In the genomic region with DNA sequence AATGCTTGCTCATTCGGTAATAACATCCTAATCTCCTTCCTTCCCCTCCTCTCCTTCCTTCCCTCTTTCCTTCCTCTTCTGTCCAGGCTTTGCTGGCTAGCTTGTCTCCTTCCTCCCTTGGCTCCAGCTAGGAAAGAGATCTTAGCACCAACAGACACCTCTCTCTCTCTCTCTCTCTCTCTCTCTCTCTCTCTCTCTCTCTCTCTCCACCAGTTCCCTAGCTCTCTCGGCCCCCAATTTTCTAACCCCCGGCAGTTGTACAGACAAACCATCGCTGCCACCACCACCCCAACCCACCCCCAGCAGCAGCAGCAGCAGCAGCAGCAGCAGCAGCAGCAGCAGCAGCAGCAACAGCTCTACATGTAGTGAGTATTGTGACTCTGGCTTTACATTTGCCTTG, we compare ENCODE assay signal across 12 mouse cellular contexts. TPM values are rescaled to one million over a fixed set of nuclear protein-coding genes. Genes with fewer than 3 reads are reported as not detected.
DNase-seq lines count a peak whose midpoint lies in the region; ATAC-seq and TF ChIP-seq lines count a peak whose summit lies in the region.
"Had no signal": no experiment of that assay in that cellular context is flagged by ENCODE, and none has a peak within 500 bp of the region (broad histone marks: within the 10 kb centered on the region; RNA-seq: fewer than 3 reads in every experiment).

No protein-coding gene starts in this region.

- H3K27me3 ChIP-seq in forebrain, embryonic 10.5 days (ENCODE audit: poor library complexity, severe bottlenecking) = peaks cover 74% of the 10 kb centered on the region
- H3K27me3 ChIP-seq in forebrain, postnatal 0 days (ENCODE audit: insufficient read depth, low read length) = 0 out of 2 replicates have a peak, but pooled peaks cover 10% of the 10 kb centered on the region
- peaks cover 82% of the 10 kb centered on the region for H3K27me3 ChIP-seq in embryonic facial prominence, embryonic 10.5 days (replicated peaks; ENCODE audit: low read depth, poor library complexity, severe bottlenecking)
- peaks cover 3% of the 10 kb centered on the region; the same call in 1 of the 2 replicates for H3K27me3 ChIP-seq in hindbrain, embryonic 11.5 days (ENCODE audit: control insufficient read depth, insufficient read depth, low read length)
- peaks cover 48% of the 10 kb centered on the region for H3K27me3 ChIP-seq in midbrain, embryonic 11.5 days (ENCODE audit: control insufficient read depth, insufficient read depth, low read length)

- no peak overlapping the region for H3K9ac ChIP-seq in forebrain, postnatal 0 days
- H3K9ac ChIP-seq in hindbrain, embryonic 11.5 days (ENCODE audit: low read depth, low read length) = no peak overlapping the region
- 0 out of 2 replicates have a peak overlapping the region, but pooled peaks have one; percentile 16 for H3K9ac ChIP-seq in midbrain, embryonic 11.5 days (ENCODE audit: low read length)

- no peak overlapping the region for H3K4me2 ChIP-seq in forebrain, postnatal 0 days (ENCODE audit: low read depth)
- no peak overlapping the region for H3K4me2 ChIP-seq in hindbrain, embryonic 11.5 days (replicated peaks; ENCODE audit: low read depth, low read length)
- peak overlapping the region; percentile 32; the same call in 1 of the 2 replicates for H3K4me2 ChIP-seq in midbrain, embryonic 11.5 days

- peak overlapping the region; percentile 86 for H3K27ac ChIP-seq in forebrain, embryonic 10.5 days
- no peak overlapping the region for H3K27ac ChIP-seq in forebrain, postnatal 0 days (ENCODE audit: low read depth, low read length)
- peak overlapping the region; percentile 78 for H3K27ac ChIP-seq in embryonic facial prominence, embryonic 10.5 days (replicated peaks)
- peak overlapping the region; percentile 67 for H3K27ac ChIP-seq in hindbrain, embryonic 11.5 days (ENCODE audit: low read depth, low read length)
- H3K27ac ChIP-seq in midbrain, embryonic 11.5 days (ENCODE audit: low read depth, low read length) = peak overlapping the region; percentile 61; the same call in 1 of the 2 replicates

- peak overlapping the region; percentile 31 for H3K4me3 ChIP-seq in forebrain, embryonic 10.5 days
- H3K4me3 ChIP-seq in forebrain, postnatal 0 days (ENCODE audit: low read depth, low read length) = no peak overlapping the region
- H3K4me3 ChIP-seq in embryonic facial prominence, embryonic 10.5 days = peak overlapping the region; percentile 35
- no peak overlapping the region for H3K4me3 ChIP-seq in hindbrain, embryonic 11.5 days (ENCODE audit: low read depth, low read length)
- H3K4me3 ChIP-seq in midbrain, embryonic 11.5 days (ENCODE audit: low read depth, low read length) = no peak overlapping the region

- no peak for TF ChIP-seq CTCF in forebrain, postnatal 0 days (IDR thresholded peaks at IDR 0.05; ENCODE audit: low read depth)

- DNase-seq in forebrain, embryonic 10.5 days (ENCODE audit: extremely low spot score, low spot score) = no peak
- no peak for DNase-seq in forebrain, postnatal 0 days
- DNase-seq in embryonic facial prominence, embryonic 10.5 days (ENCODE audit: low spot score) = no peak
- no peak for DNase-seq in hindbrain, embryonic 11.5 days (ENCODE audit: low spot score)
- peak; percentile 92 for DNase-seq in midbrain, embryonic 11.5 days (ENCODE audit: low spot score, missing footprints)
- DNase-seq in cerebellum, postnatal 10 days = no peak
- DNase-seq in thymus, postnatal 36 days = no peak
- DNase-seq in lung, postnatal 25 days (ENCODE audit: low spot score) = no peak
- DNase-seq: kidney, adult 18-20 months; thymus, adult 18-20 months had no signal

- 3% methylated on average over 4 of the region's 4 CpGs for WGBS in forebrain, embryonic 10.5 days
- 20% methylated on average over 4 of the region's 4 CpGs for WGBS in forebrain, postnatal 0 days
- 9% methylated on average over 4 of the region's 4 CpGs for WGBS in embryonic facial prominence, embryonic 10.5 days
- 6% methylated on average over 4 of the region's 4 CpGs for WGBS in hindbrain, embryonic 11.5 days
- WGBS in midbrain, embryonic 11.5 days = 8% methylated on average over 4 of the region's 4 CpGs

- no peaks in the 10 kb centered on the region for H3K36me3 ChIP-seq in forebrain, embryonic 10.5 days (replicated peaks)
- no peaks in the 10 kb centered on the region for H3K36me3 ChIP-seq in forebrain, postnatal 0 days (ENCODE audit: insufficient read depth)
- no peaks in the 10 kb centered on the region for H3K36me3 ChIP-seq in embryonic facial prominence, embryonic 10.5 days (replicated peaks)
- no peaks in the 10 kb centered on the region for H3K36me3 ChIP-seq in hindbrain, embryonic 11.5 days (ENCODE audit: control insufficient read depth, insufficient read depth, low read length)
- no peaks in the 10 kb centered on the region for H3K36me3 ChIP-seq in midbrain, embryonic 11.5 days (ENCODE audit: control insufficient read depth, insufficient read depth, low read length)

- ATAC-seq in forebrain, postnatal 0 days = no peak
- ATAC-seq in hindbrain, embryonic 11.5 days (ENCODE audit: low FRiP score) = peak; percentile 3; the same call in 1 of the 2 replicates
- ATAC-seq in midbrain, embryonic 11.5 days (ENCODE audit: low FRiP score) = no peak

- H3K4me1 ChIP-seq in forebrain, embryonic 10.5 days = peaks cover 43% of the 10 kb centered on the region
- no peaks in the 10 kb centered on the region for H3K4me1 ChIP-seq in forebrain, postnatal 0 days (ENCODE audit: insufficient read depth)
- H3K4me1 ChIP-seq in embryonic facial prominence, embryonic 10.5 days = peaks cover 38% of the 10 kb centered on the region
- peaks cover 7% of the 10 kb centered on the region; the same call in 1 of the 2 replicates for H3K4me1 ChIP-seq in hindbrain, embryonic 11.5 days (replicated peaks; ENCODE audit: control insufficient read depth, insufficient read depth, low read length)
- peaks cover 27% of the 10 kb centered on the region for H3K4me1 ChIP-seq in midbrain, embryonic 11.5 days (ENCODE audit: control insufficient read depth, insufficient read depth, low read length)

- no peaks in the 10 kb centered on the region for H3K9me3 ChIP-seq in forebrain, embryonic 10.5 days
- H3K9me3 ChIP-seq in forebrain, postnatal 0 days (ENCODE audit: low read length) = no peaks in the 10 kb centered on the region
- H3K9me3 ChIP-seq in embryonic facial prominence, embryonic 10.5 days = no peaks in the 10 kb centered on the region
- H3K9me3 ChIP-seq in hindbrain, embryonic 11.5 days (ENCODE audit: control insufficient read depth, low read length) = no peaks in the 10 kb centered on the region
- H3K9me3 ChIP-seq in midbrain, embryonic 11.5 days (ENCODE audit: control insufficient read depth, low read length) = no peaks in the 10 kb centered on the region

RNA-seq across cellular contexts. Expression of a gene that starts 57.0 kb away (rescaled TPM):
- polyA plus RNA-seq in forebrain, embryonic 10.5 days (2016; fragmentation: Nextera tagmentation; extraction: Ambion mirVana) = 76.8 and 79.6 TPM in 2 replicates
- total RNA-seq in forebrain, postnatal 0 days (2014; rRNA removed) = 19.0 and 32.9 TPM in 2 replicates
- polyA plus RNA-seq in forebrain, postnatal 0 days (2015; fragmentation: Nextera tagmentation; extraction: Ambion mirVana) = 14.6 and 19.0 TPM in 2 replicates
- 13.0 and 22.3 TPM in 2 replicates for polyA plus RNA-seq in embryonic facial prominence, embryonic 10.5 days (2016; fragmentation: Nextera tagmentation; extraction: Ambion mirVana)
- 23.9 and 26.8 TPM in 2 replicates for polyA plus RNA-seq in hindbrain, embryonic 11.5 days (2014; fragmentation: Nextera tagmentation; extraction: Ambion mirVana)
- 45.5 and 45.7 TPM in 2 replicates for polyA plus RNA-seq in midbrain, embryonic 11.5 days (2014; fragmentation: Nextera tagmentation; extraction: Ambion mirVana)
- total RNA-seq: heart, postnatal 25 days had no signal
- polyA plus RNA-seq: lung, embryonic 16.5 days had no signal

Comparison
In these comparisons a context has a peak if more than half of its experiments do, and no peak if none do; other contexts are left out.
1. H3K4me3 ChIP-seq: peak in forebrain, embryonic 10.5 days (single experiment) and embryonic facial prominence, embryonic 10.5 days (single experiment); none in forebrain, postnatal 0 days (single experiment), hindbrain, embryonic 11.5 days (single experiment) and midbrain, embryonic 11.5 days (single experiment).